Mouse (Mus musculus) lung, postnatal 0 days (tissue): ENCODE measurements around the gene Omd.

Experiments
- CTCF ChIP-seq: IDR thresholded peaks from 2 replicates; pipeline ENCODE4 v1.5.1; 2016; ENCODE audit warnings: antibody characterized with exemption, mild to moderate bottlenecking
- EP300 ChIP-seq: IDR thresholded peaks from 2 replicates; pipeline ENCODE4 v1.6.1; 2016; ENCODE audit warnings: antibody characterized with exemption, mild to moderate bottlenecking, control low read depth

DNA sequence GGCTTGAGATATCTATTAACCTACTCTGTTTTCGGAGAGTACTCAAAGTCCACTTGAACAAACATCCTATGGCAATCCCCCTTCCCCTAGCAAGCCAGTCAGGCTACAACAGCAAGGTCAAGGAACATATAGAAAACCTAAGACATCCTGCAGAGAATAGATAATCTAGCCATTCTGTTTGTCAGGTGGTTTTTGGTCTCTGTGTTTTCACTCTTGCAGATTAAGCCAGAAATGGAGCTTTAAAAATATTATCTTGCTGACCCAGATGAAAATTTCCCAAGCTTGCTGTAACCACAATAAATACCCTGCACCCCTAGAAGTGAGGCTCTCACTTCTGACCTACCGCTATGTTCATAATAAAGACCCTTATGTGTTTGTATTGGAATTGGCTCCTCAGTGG lies 10.8 kb upstream of the Omd start:
- no peak for TF ChIP-seq CTCF
- no peak for TF ChIP-seq EP300
